Mouse (Mus musculus) ES-Bruce4 (cell line): ENCODE results near the gene Tshr.

ENCODE experiments used
- CTCF ChIP-seq: IDR thresholded peaks from one replicate; pipeline ENCODE4 v1.8.1; 2011; ENCODE audit warnings: low read depth, low read length
- EP300 ChIP-seq: IDR thresholded peaks from 2 replicates; pipeline ENCODE4 v1.6.1; 2011; ENCODE audit warnings: low read depth, low read length; ENCODE audit not compliant: insufficient read depth
- POLR2A ChIP-seq: IDR thresholded peaks from one replicate; pipeline ENCODE4 v1.8.1; 2011; ENCODE audit warnings: low read length; ENCODE audit not compliant: insufficient read depth

DNA sequence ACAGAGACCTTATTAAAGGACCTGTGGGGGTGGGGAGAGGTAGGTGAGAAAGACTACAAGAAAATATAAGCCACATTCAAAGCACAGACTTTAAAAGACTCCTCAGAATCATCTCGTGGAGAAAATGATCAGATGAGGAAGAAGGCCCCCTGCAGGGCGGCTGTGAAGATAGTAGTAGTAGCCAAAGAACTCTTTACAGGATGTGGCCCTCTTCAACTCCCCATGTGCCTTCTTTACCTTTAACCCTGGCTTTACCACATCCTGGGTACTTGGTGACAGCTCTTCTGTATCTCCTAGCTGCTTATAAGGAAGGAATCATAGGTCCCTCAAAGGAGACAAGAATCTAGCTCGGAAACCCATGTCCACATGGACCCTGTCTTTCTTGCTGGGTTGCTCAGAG is 139.3 kb downstream of the Tshr start:
- TF ChIP-seq CTCF (no peak), POLR2A (no peak), EP300 (no peak)
